Mouse (Mus musculus): ENCODE measurements around the gene Nhs. TPM values are rescaled to one million over a fixed set of nuclear protein-coding genes. Genes with fewer than 3 reads are reported as not detected.
A peak's percentile ranks its signal among the peaks of the same experiment; 100 is the strongest.

Gene Nhs
- polyA plus RNA-seq, 1 experiment from 2014 or later: 3.8 TPM

DNA sequence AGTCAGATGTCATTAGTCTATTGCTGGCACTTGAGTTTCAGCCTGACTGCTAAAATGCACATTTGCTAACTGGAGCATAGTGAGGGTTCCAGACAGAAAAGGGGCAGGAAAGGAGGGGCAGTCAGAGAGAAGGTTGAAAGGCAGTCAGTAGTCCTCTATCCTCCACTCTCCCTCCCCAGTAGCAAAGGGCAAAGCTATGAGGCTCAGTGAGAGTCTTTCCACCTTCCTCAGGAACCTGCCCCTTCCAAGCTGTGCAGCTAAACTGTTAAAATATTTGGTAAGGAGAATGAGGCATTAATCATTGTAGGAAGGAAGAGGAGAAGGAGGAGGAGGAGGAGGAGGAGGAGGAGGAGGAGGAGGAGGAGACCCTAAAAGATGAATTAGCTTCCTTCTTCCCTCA is 115.4 kb downstream of the Nhs start:
- Histone ChIP-seq H3K4me3 (ENCODE audit: low read depth, low read length) (no peak overlapping the region), H3K4me1 (ENCODE audit: control insufficient read depth, insufficient read depth, low read length) (no peaks in the 10 kb centered on the region), H3K4me2 (ENCODE audit: low read length) (no peak overlapping the region), H3K9ac (ENCODE audit: low read depth, low read length) (no peak overlapping the region), H3K27ac (ENCODE audit: low read length) (no peak overlapping the region), H3K36me3 (ENCODE audit: control insufficient read depth, insufficient read depth, low read length) (no peaks in the 10 kb centered on the region), H3K9me3 (replicated peaks; ENCODE audit: control insufficient read depth, low read length, poor library complexity, severe bottlenecking) (no peaks in the 10 kb centered on the region), H3K27me3 (ENCODE audit: control insufficient read depth, insufficient read depth, low read depth, low read length) (no peaks in the 10 kb centered on the region; the same call in 1 of the 2 replicates)
- ATAC-seq: no peak

GRCm38 (mm10) chrX:162025210-162025953 is 134.1 kb downstream of the Nhs start:
- no peak overlapping the region for H3K9ac ChIP-seq (ENCODE audit: low read depth, low read length)
- H3K4me3 ChIP-seq (ENCODE audit: low read depth, low read length): no peak overlapping the region
- peak overlapping the region; percentile 29 for H3K4me2 ChIP-seq (ENCODE audit: low read length)
- no peak overlapping the region for H3K27ac ChIP-seq (ENCODE audit: low read length)
- H3K36me3 ChIP-seq (ENCODE audit: control insufficient read depth, insufficient read depth, low read length): no peaks in the 10 kb centered on the region
- H3K27me3 ChIP-seq (ENCODE audit: control insufficient read depth, insufficient read depth, low read depth, low read length): peaks cover 9% of the 10 kb centered on the region
- WGBS: 33% methylated on average over 13 of the region's 13 CpGs
- 0 out of 2 replicates have a peak, but pooled peaks have one; percentile 17 for ATAC-seq
- peaks cover 2% of the 10 kb centered on the region; the same call in 1 of the 2 replicates for H3K4me1 ChIP-seq (ENCODE audit: control insufficient read depth, insufficient read depth, low read length)
- no peaks in the 10 kb centered on the region for H3K9me3 ChIP-seq (replicated peaks; ENCODE audit: control insufficient read depth, low read length, poor library complexity, severe bottlenecking)

GRCm38 (mm10) chrX:162021724-162022123 is 137.8 kb downstream of the Nhs start:
- Histone ChIP-seq H3K4me1 (ENCODE audit: control insufficient read depth, insufficient read depth, low read length) (peaks cover 5% of the 10 kb centered on the region), H3K9me3 (replicated peaks; ENCODE audit: control insufficient read depth, low read length, poor library complexity, severe bottlenecking) (no peaks in the 10 kb centered on the region), H3K9ac (ENCODE audit: low read depth, low read length) (no peak overlapping the region), H3K36me3 (ENCODE audit: control insufficient read depth, insufficient read depth, low read length) (no peaks in the 10 kb centered on the region), H3K4me3 (ENCODE audit: low read depth, low read length) (no peak overlapping the region), H3K27ac (ENCODE audit: low read length) (no peak overlapping the region), H3K4me2 (ENCODE audit: low read length) (no peak overlapping the region), H3K27me3 (ENCODE audit: control insufficient read depth, insufficient read depth, low read depth, low read length) (peaks cover 10% of the 10 kb centered on the region; the same call in 1 of the 2 replicates)
- 83% methylated on average over 3 of the region's 3 CpGs for WGBS
- ATAC-seq: no peak

DNA sequence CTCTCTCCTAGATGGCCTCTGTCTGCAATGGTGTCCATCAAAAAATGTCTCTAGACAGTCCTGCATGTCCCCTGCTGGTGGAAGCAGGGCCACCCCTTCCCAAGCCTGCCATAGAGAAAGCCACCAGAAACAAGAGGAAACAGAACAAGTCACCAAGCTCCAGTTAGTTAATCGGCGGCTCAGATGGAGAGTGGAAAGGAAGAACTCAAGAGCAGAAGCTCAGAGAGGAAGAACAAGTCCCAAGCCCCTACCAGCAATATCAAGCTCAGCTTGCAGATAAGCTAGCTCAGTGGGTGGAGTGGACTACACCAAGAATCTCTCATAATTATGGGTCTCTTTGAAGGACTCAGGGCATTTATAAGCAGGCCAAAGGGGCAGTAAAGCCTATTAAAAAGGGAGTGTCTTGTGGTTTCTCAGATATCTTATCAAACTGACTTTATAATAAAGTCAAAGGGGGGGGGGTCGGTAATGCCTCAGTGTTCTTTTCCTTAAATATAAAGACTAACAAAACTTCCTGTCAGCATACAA is 139.4 kb downstream of the Nhs start:
- Histone ChIP-seq H3K27me3 (ENCODE audit: control insufficient read depth, insufficient read depth, low read depth, low read length) (peaks cover 10% of the 10 kb centered on the region; the same call in 1 of the 2 replicates), H3K27ac (ENCODE audit: low read length) (no peak overlapping the region), H3K4me3 (ENCODE audit: low read depth, low read length) (no peak overlapping the region), H3K4me2 (ENCODE audit: low read length) (no peak overlapping the region), H3K9me3 (replicated peaks; ENCODE audit: control insufficient read depth, low read length, poor library complexity, severe bottlenecking) (no peaks in the 10 kb centered on the region), H3K4me1 (ENCODE audit: control insufficient read depth, insufficient read depth, low read length) (peaks cover 2% of the 10 kb centered on the region; the same call in 1 of the 2 replicates), H3K36me3 (ENCODE audit: control insufficient read depth, insufficient read depth, low read length) (no peaks in the 10 kb centered on the region), H3K9ac (ENCODE audit: low read depth, low read length) (no peak overlapping the region)
- WGBS: 85% methylated on average over 3 of the region's 3 CpGs
- no peak for ATAC-seq

- H3K4me1 ChIP-seq (ENCODE audit: control insufficient read depth, insufficient read depth, low read length): peaks cover 2% of the 10 kb centered on the region; the same call in 1 of the 2 replicates
- WGBS: 34% methylated on average over 9 of the region's 9 CpGs
- H3K9me3 ChIP-seq (replicated peaks; ENCODE audit: control insufficient read depth, low read length, poor library complexity, severe bottlenecking): no peaks in the 10 kb centered on the region
- no peaks in the 10 kb centered on the region for H3K36me3 ChIP-seq (ENCODE audit: control insufficient read depth, insufficient read depth, low read length)
- H3K9ac ChIP-seq (ENCODE audit: low read depth, low read length): no peak overlapping the region
- ATAC-seq: peak; percentile 66
- peak overlapping the region; percentile 35 for H3K4me2 ChIP-seq (ENCODE audit: low read length)
- H3K27me3 ChIP-seq (ENCODE audit: control insufficient read depth, insufficient read depth, low read depth, low read length): peaks cover 9% of the 10 kb centered on the region
- H3K27ac ChIP-seq (ENCODE audit: low read length): 0 out of 2 replicates have a peak overlapping the region, but pooled peaks have one; percentile 47
- H3K4me3 ChIP-seq (ENCODE audit: low read depth, low read length): no peak overlapping the region
These were observed 142.1 kb downstream of the Nhs start for GRCm38 (mm10) chrX:162017471-162017870.

- H3K4me2 ChIP-seq (ENCODE audit: low read length): no peak overlapping the region
- H3K4me3 ChIP-seq (ENCODE audit: low read depth, low read length): no peak overlapping the region
- no peaks in the 10 kb centered on the region for H3K36me3 ChIP-seq (ENCODE audit: control insufficient read depth, insufficient read depth, low read length)
- H3K9me3 ChIP-seq (replicated peaks; ENCODE audit: control insufficient read depth, low read length, poor library complexity, severe bottlenecking): no peaks in the 10 kb centered on the region
- 92% methylated on average over 4 of the region's 4 CpGs for WGBS
- H3K4me1 ChIP-seq (ENCODE audit: control insufficient read depth, insufficient read depth, low read length): peaks cover 2% of the 10 kb centered on the region; the same call in 1 of the 2 replicates
- ATAC-seq: no peak
- H3K27me3 ChIP-seq (ENCODE audit: control insufficient read depth, insufficient read depth, low read depth, low read length): peaks cover 11% of the 10 kb centered on the region; the same call in 1 of the 2 replicates
- no peak overlapping the region for H3K9ac ChIP-seq (ENCODE audit: low read depth, low read length)
- no peak overlapping the region for H3K27ac ChIP-seq (ENCODE audit: low read length)
These were observed 147.0 kb downstream of the Nhs start for GRCm38 (mm10) chrX:162012570-162012969.

- no peak overlapping the region for H3K9ac ChIP-seq (ENCODE audit: low read depth, low read length)
- H3K9me3 ChIP-seq (replicated peaks; ENCODE audit: control insufficient read depth, low read length, poor library complexity, severe bottlenecking): no peaks in the 10 kb centered on the region
- no peaks in the 10 kb centered on the region for H3K36me3 ChIP-seq (ENCODE audit: control insufficient read depth, insufficient read depth, low read length)
- 32% methylated on average over 3 of the region's 3 CpGs for WGBS
- H3K4me3 ChIP-seq (ENCODE audit: low read depth, low read length): no peak overlapping the region
- H3K27me3 ChIP-seq (ENCODE audit: control insufficient read depth, insufficient read depth, low read depth, low read length): peaks cover 18% of the 10 kb centered on the region
- H3K4me2 ChIP-seq (ENCODE audit: low read length): no peak overlapping the region
- H3K27ac ChIP-seq (ENCODE audit: low read length): no peak overlapping the region
- ATAC-seq: no peak
- H3K4me1 ChIP-seq (ENCODE audit: control insufficient read depth, insufficient read depth, low read length): no peaks in the 10 kb centered on the region
These were observed 149.7 kb downstream of the Nhs start for GRCm38 (mm10) chrX:162009876-162010275.

DNA sequence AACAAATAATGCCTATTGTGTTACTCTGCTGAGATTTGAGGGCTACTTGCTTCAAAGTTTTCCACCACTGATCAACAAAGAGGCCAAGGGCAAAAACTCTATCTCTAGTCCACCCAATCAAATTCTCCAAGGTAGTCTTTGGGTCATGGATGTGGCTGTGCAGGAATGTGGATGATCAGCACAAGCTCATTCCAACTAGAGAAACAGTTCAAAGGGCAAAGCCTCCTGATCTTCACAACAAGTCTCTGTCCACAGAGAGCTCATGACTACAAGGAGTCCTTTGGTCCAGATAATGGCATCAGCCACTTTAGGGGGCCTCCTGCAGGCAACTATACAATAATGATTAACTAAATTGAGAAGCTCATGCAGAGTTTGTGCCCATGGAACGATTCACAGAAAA is 155.7 kb downstream of the Nhs start:
- Histone ChIP-seq H3K9me3 (replicated peaks; ENCODE audit: control insufficient read depth, low read length, poor library complexity, severe bottlenecking) (no peaks in the 10 kb centered on the region), H3K9ac (ENCODE audit: low read depth, low read length) (no peak overlapping the region), H3K4me3 (ENCODE audit: low read depth, low read length) (no peak overlapping the region), H3K27ac (ENCODE audit: low read length) (no peak overlapping the region), H3K36me3 (ENCODE audit: control insufficient read depth, insufficient read depth, low read length) (no peaks in the 10 kb centered on the region), H3K4me2 (ENCODE audit: low read length) (no peak overlapping the region), H3K27me3 (ENCODE audit: control insufficient read depth, insufficient read depth, low read depth, low read length) (peaks cover 13% of the 10 kb centered on the region), H3K4me1 (ENCODE audit: control insufficient read depth, insufficient read depth, low read length) (no peaks in the 10 kb centered on the region)
- ATAC-seq: no peak
- 41% methylated on average over 1 of the region's 1 CpGs for WGBS

DNA sequence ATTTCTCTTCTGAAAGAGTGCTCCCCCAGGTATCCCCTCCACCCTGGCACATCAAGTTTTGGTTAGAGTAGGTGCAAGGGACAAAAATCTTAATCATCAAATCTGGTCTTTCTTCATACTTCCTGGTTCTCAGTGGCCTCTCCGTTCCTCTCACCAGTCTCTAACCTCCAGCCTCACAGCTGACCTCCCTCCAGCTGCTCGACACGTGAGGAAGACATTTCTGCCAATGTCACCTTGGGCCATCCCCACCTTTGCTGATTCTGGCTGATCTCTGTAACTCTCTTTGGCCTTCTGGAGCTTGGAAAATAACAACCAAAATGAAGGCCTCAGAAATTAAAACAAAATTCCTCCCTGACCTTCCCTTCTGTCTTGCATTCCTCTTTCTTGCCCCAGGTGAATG is 160.7 kb downstream of the Nhs start:
- 82% methylated on average over 3 of the region's 3 CpGs for WGBS
- no peak overlapping the region for H3K9ac ChIP-seq (ENCODE audit: low read depth, low read length)

More for the DNA sequence above, 160.7 kb downstream of the Nhs start:
- ATAC-seq: no peak
- peaks cover 3% of the 10 kb centered on the region; the same call in 1 of the 2 replicates for H3K27me3 ChIP-seq (ENCODE audit: control insufficient read depth, insufficient read depth, low read depth, low read length)
- no peak overlapping the region for H3K4me3 ChIP-seq (ENCODE audit: low read depth, low read length)
- H3K9me3 ChIP-seq (replicated peaks; ENCODE audit: control insufficient read depth, low read length, poor library complexity, severe bottlenecking): no peaks in the 10 kb centered on the region
- H3K36me3 ChIP-seq (ENCODE audit: control insufficient read depth, insufficient read depth, low read length): no peaks in the 10 kb centered on the region
- H3K4me1 ChIP-seq (ENCODE audit: control insufficient read depth, insufficient read depth, low read length): no peaks in the 10 kb centered on the region
- H3K27ac ChIP-seq (ENCODE audit: low read length): no peak overlapping the region
- no peak overlapping the region for H3K4me2 ChIP-seq (ENCODE audit: low read length)
